Mouse (Mus musculus) sigmoid colon, adult 10 weeks (tissue): ENCODE measurements around the gene Ap1g2. TPM values are rescaled to one million over a fixed set of nuclear protein-coding genes. Genes with fewer than 3 reads are reported as not detected.

Experiments
- polyA plus RNA-seq: library from polyadenylated mRNA; stranded (reverse); fragments of 350-450 nt; fragmentation: Illumina TruSeq; extraction: RNeasy Lipid Tissue Mini Kit (QIAGEN cat#74804); gene quantifications from one replicate; pipeline ENCODE4 v1.2.3, GENCODE M21; 2014; ENCODE audit warnings: low read depth, low replicate concordance

Gene Ap1g2
- polyA plus RNA-seq, result 8.4 TPM

GRCm38 (mm10) chr14:55105836-55106809 is at the start of gene Ap1g2:
Gene Ap1g2, minus strand, starts transcription at chr14:55106593.

GRCm38 (mm10) chr14:55116425-55117200 is 10.2 kb upstream of the Ap1g2 start, which contains the start of gene Jph4:
Gene Jph4, minus strand, starts transcription at chr14:55116935.

GRCm38 (mm10) chr14:55094704-55095231 is 11.6 kb downstream of the Ap1g2 start, which contains the start of gene Thtpa:
Gene Thtpa, plus strand, starts transcription at chr14:55094784.

GRCm38 (mm10) chr14:55092011-55092577 is 14.3 kb downstream of the Ap1g2 start, which contains the start of gene Zfhx2:
Gene Zfhx2, minus strand, starts transcription at chr14:55092324.

Other genes with a start within 250 kb of the Ap1g2 start
- gene Homez, start 235.6 kb downstream of the Ap1g2 start, polyA plus RNA-seq, result 7.2 TPM
- gene Ppp1r3e, start 229.0 kb downstream of the Ap1g2 start, polyA plus RNA-seq, result 5.7 TPM
- gene Bcl2l2, start 223.2 kb downstream of the Ap1g2 start, polyA plus RNA-seq, result 24.1 TPM
- not detected for gene Gm20521, start 223.2 kb downstream of the Ap1g2 start, polyA plus RNA-seq
- 56.1 TPM for gene Pabpn1, start 214.1 kb downstream of the Ap1g2 start, polyA plus RNA-seq
- 0.41 TPM for gene Slc22a17, start 193.5 kb downstream of the Ap1g2 start, polyA plus RNA-seq
- gene Efs, start 180.5 kb downstream of the Ap1g2 start, polyA plus RNA-seq, result 0.28 TPM
- gene Il25, start 173.9 kb downstream of the Ap1g2 start, polyA plus RNA-seq, result not detected
- not detected for gene Cmtm5, start 170.3 kb downstream of the Ap1g2 start, polyA plus RNA-seq
- not detected for gene Myh6, start 139.7 kb downstream of the Ap1g2 start, polyA plus RNA-seq
- gene Gm17428, start 129.7 kb downstream of the Ap1g2 start, polyA plus RNA-seq, result not detected
- gene Myh7, start 112.0 kb downstream of the Ap1g2 start, polyA plus RNA-seq, result not detected
- 7.9 TPM for gene Ngdn, start 91.1 kb downstream of the Ap1g2 start, polyA plus RNA-seq
- 0.54 TPM for gene Zfhx2, start 14.3 kb downstream of the Ap1g2 start, polyA plus RNA-seq
- 6.0 TPM for gene Thtpa, start 11.8 kb downstream of the Ap1g2 start, polyA plus RNA-seq
- 1.5 TPM for gene Jph4, start 10.3 kb upstream of the Ap1g2 start, polyA plus RNA-seq
- gene Dhrs2, start 115.4 kb upstream of the Ap1g2 start, polyA plus RNA-seq, result not detected